Mouse (Mus musculus) left cerebral cortex, postnatal 4 days (tissue): ENCODE measurements around the gene Gm14327. TPM values are rescaled to one million over a fixed set of nuclear protein-coding genes. Genes with fewer than 3 reads are reported as not detected.
"Not testable (repeated sequence)": the region's sequence is repeated elsewhere in the genome, so short reads cannot be mapped to it uniquely, and the experiment has no call there.

Experiments used
- DNase-seq: peaks from one replicate; pipeline ENCODE4 v3.0.0-alpha.2; 2022
- intact Hi-C: fragments of 180-260 bp; cut with DNase I; formaldehyde crosslinking; loops from one replicate; pipeline ENCODE4 v1.15.1; 2025
- total RNA-seq, 2 experiments: library from RNA; stranded (reverse); gene quantifications; 2 replicates each; pipeline ENCODE4 v1.2.3; 2021

Gene Gm14327
- 1 to 10 TPM; 4.0 to 4.1 TPM for total RNA-seq

- intact Hi-C loops, DNase-seq: not testable (repeated sequence)
Observed at GRCm38 (mm10) chr2:177897046-177897578, at the start of gene Gm14327. Gm14327 (plus strand) TSS chr2:177897096.

GRCm38 (mm10) chr2:177862254-177862653 lies 34.6 kb upstream of the Gm14327 start:
- DNase-seq, intact Hi-C loops: not testable (repeated sequence)

- intact Hi-C loops: not testable (repeated sequence)
Observed at GRCm38 (mm10) chr2:177887743-177888142, 9.2 kb upstream of the Gm14327 start.

GRCm38 (mm10) chr2:177898171-177898570 lies 1.3 kb downstream of the Gm14327 start:
- DNase-seq, intact Hi-C loops: not testable (repeated sequence)

More at GRCm38 (mm10) chr2:177887743-177888142, 9.2 kb upstream of the Gm14327 start:
- not testable (repeated sequence) for DNase-seq

GRCm38 (mm10) chr2:177903276-177903675 lies 6.4 kb downstream of the Gm14327 start:
- intact Hi-C loops, DNase-seq: not testable (repeated sequence)

GRCm38 (mm10) chr2:177925563-177926103 lies 28.7 kb downstream of the Gm14327 start, which contains the start of gene Zfp972:
Zfp972 (minus strand) TSS chr2:177925613.
- intact Hi-C loops, DNase-seq: not testable (repeated sequence)

Other genes starting within 250 kb of the Gm14327 start
- 10 to 100 TPM; 20.8 to 23.1 TPM for gene Gm14322, start 137.8 kb upstream of the Gm14327 start, total RNA-seq
- 100 to 1,000 TPM in 1 of 2 experiments, 10 to 100 TPM in 1; 97.0 to 105 TPM for gene Gm14325, start 56.8 kb upstream of the Gm14327 start, total RNA-seq
- gene Zfp972, start 28.5 kb downstream of the Gm14327 start, total RNA-seq: 1 to 10 TPM in 1 of 2 experiments, under 1 TPM in 1; 0.70 to 1.3 TPM
- gene Gm14326, start 60.2 kb downstream of the Gm14327 start, total RNA-seq: 10 to 100 TPM; 43.6 to 46.4 TPM
- gene Zfp971, start 126.2 kb downstream of the Gm14327 start, total RNA-seq: 10 to 100 TPM; 22.2 to 26.1 TPM
- gene Zfp931, start 181.4 kb downstream of the Gm14327 start, total RNA-seq: 10 to 100 TPM; 12.4 to 13.2 TPM
- 100 to 1,000 TPM; 128 to 133 TPM for gene Phactr3, start 221.9 kb downstream of the Gm14327 start, total RNA-seq